Mouse (Mus musculus) cerebellum, adult 2 months (tissue): ENCODE results near the gene Nalcn.

Experiments
- CTCF ChIP-seq: fragments of 200-500 bp; IDR thresholded peaks from 2 replicates; pipeline ENCODE4 v1.5.1; 2011; ENCODE audit warnings: low read depth, mild to moderate bottlenecking, control low read depth, low read length, moderate library complexity, borderline replicate concordance; ENCODE audit not compliant: insufficient read depth
- POLR2A ChIP-seq: fragments of 200-500 bp; IDR thresholded peaks from 2 replicates; pipeline ENCODE4 v1.6.1; 2011; ENCODE audit warnings: low read length, control low read depth, borderline replicate concordance; ENCODE audit not compliant: insufficient read depth

DNA sequence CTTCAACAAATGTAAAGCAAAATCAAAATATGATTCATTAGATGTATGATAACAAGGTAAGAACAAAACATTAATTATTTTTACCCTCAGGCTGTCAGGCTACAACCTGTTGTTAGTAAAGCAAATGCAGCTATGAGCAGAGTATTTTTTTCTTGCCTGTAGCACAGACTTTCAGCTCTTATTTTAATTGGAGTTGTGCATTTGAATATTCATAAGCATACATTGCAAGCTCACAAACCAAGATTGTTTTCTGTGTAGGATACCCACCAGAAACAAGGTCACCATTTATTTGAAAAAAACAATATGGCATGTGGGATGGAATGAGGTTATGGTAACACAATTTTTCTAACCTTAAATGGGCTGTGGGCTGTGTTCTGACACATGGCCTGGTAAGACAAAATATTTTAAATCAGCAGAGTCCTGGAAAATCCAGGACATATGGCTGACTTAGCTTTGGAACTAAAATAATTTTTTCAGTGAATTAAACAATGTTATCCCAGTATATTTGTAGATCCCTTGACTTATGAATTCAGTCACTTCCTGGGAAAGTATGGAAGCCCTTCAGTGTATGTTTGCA lies 394.2 kb downstream of the Nalcn start:
- no peak for TF ChIP-seq CTCF
- TF ChIP-seq POLR2A = no peak
